Mouse (Mus musculus): ENCODE results near the gene Gm7030. TPM values are rescaled to one million over a fixed set of nuclear protein-coding genes. Genes with fewer than 3 reads are reported as not detected.
"Not testable (repeated sequence)": the region's sequence is repeated elsewhere in the genome, so short reads cannot be mapped to it uniquely, and the experiment has no call there.

The Gm7030 gene
- polyA plus RNA-seq, 1 experiment from 2014 or later, result not detected

DNA sequence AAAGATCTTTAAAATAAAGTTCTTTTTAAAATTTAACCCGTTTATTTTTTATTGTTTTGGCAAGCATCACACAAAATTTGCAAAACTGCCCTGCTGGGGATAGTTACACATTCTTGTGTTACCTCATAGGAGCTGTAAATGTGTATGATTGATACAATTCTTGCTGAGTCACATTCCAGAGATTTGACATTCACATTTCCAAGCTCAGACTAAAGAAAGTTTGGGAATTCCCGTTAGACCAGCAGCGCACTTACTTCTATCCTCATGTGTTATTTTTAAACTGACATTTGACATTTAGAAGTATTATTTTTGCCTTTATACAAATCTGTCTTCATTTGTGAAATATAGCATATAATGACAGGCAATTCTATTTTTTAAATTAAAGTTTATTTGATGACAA lies 5.1 kb downstream of the Gm7030 start:
- not testable (repeated sequence) for H3K36me3 ChIP-seq; H3K9ac ChIP-seq; H3K9me3 ChIP-seq; ATAC-seq (ENCODE audit: low read depth); H3K27ac ChIP-seq (replicated peaks); H3K4me1 ChIP-seq (replicated peaks); H3K4me2 ChIP-seq; H3K4me3 ChIP-seq
- WGBS, result 83% methylated on average over 3 of the region's 3 CpGs
- peaks cover 38% of the 10 kb centered on the region for H3K27me3 ChIP-seq

DNA sequence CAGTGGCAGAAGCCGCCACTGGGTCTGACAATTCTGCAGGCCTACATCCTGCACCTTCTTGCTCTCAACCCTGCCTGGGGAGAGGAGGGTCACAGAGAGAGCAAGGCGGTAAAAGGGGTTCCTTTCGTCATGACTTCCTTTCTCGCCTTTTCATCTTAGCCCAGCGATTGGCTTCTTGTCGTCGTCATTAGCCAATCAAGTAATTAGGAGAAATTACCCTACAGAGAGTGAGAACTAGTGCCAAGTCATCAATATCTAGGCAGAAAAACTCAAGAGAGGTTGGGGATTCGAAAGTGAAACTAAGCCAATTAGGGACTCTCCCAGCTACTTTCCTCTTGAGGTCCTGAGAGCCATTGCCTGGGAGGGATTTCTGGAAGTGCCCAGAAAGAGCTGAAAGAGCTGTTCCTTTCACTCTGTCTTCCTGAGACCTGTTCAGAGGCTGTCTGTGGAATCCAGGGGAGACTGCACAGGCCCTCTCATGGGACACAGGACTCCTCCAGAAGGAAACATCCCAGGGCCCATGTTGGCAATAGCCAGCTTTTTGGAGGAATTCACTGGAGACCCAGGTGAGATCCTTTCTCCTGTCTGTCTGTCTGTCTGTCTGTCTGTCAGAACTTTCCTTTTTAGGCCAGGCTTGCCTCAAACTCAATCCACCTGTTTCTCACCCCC lies 7.7 kb downstream of the Gm7030 start, which contains the start of gene Gm19684:
Gene Gm19684, plus strand, starts transcription at position 327 of the 669 bp plus-strand sequence.
- WGBS, result 5% methylated on average over 8 of the region's 8 CpGs
- not testable (repeated sequence) for H3K36me3 ChIP-seq; H3K27ac ChIP-seq (replicated peaks); H3K4me3 ChIP-seq; H3K9ac ChIP-seq; H3K9me3 ChIP-seq; H3K4me1 ChIP-seq (replicated peaks)
- peak; percentile 43; the same call in 1 of the 2 replicates for ATAC-seq (ENCODE audit: low read depth)
- H3K27me3 ChIP-seq, result peaks cover 42% of the 10 kb centered on the region
- peak within 1 kb of the TSS; percentile 42 for H3K4me2 ChIP-seq

DNA sequence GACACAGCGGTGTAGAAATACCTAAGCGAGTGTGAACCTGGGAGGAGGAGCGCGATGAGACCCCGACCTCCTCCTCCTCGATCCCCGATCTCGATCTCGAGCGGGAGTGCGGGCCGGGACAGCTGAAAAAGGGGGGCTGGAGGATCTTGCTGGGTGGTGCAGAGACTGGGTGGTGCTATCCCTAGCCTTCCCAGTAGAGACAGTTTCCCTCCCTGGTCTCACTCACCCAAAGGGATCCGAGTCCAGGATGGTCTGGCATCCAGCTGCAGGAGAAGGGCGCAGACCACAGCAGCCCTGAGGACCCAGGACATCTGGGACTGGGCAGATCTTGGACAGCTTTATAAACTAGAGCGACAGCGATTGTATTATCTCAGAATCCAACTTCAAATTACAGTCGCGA lies 8.4 kb downstream of the Gm7030 start:
- peak; percentile 47 for ATAC-seq (ENCODE audit: low read depth)
- H3K27ac ChIP-seq (replicated peaks); H3K9me3 ChIP-seq; H3K4me1 ChIP-seq (replicated peaks); H3K36me3 ChIP-seq; H3K4me3 ChIP-seq; H3K9ac ChIP-seq: not testable (repeated sequence)
- H3K4me2 ChIP-seq, result peak overlapping the region; percentile 42
- WGBS, result 23% methylated on average over 18 of the region's 18 CpGs
- peaks cover 42% of the 10 kb centered on the region for H3K27me3 ChIP-seq

DNA sequence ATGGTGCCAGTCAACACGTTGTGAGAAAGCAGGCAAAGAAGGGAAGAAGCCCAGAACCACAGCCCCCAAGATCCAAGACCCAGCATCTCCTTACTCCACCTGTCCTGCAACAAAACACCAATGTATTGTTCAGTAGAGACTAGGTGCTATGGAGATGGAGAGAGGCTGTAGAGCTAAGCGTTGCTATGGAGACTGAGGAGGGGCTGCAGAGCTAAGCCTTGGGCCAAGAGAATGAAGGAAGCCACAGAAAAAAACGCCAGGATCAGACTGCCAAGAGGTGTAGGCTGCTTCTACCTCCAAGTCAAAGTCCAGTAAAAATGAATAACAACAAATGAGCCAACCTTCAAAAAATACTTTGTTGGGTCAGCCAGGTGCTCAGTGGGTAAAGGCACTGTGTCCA lies 12.7 kb downstream of the Gm7030 start:
- H3K4me2 ChIP-seq; H3K9me3 ChIP-seq; ATAC-seq (ENCODE audit: low read depth); H3K4me1 ChIP-seq (replicated peaks); H3K4me3 ChIP-seq; H3K36me3 ChIP-seq; H3K27ac ChIP-seq (replicated peaks); H3K9ac ChIP-seq: not testable (repeated sequence)
- peaks cover 42% of the 10 kb centered on the region for H3K27me3 ChIP-seq
- WGBS, result 32% methylated on average over 3 of the region's 3 CpGs

DNA sequence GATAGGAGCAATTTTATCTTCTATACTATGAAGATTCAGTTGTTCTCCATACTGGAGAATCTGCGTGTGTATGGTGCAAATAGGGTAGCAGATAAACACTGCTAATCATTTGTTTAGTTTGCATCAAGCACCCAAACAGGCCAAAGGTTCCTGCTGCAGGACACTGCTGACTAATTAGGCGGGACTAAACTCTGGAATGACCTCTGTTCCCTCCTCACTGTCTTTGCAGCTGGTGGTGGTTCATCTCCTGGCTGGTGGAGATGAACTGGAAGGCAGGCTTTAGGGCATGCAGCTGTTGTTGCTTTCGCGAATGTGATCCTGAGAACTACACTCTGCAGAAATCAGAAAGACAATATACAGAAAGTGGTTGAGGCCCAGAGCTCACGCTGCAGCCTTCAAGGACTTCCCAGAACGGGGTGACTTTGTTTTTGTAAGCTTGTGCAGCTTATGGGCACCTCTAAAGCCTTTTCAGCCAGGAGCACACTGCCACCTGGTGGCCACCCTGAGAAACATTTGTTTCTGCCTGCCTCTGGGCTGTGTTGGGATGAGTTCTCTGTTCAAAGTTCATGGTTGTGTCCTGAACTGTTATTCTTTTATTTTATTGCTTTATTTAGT lies 15.1 kb downstream of the Gm7030 start:
- not testable (repeated sequence) for H3K4me2 ChIP-seq; H3K36me3 ChIP-seq; H3K9ac ChIP-seq; H3K9me3 ChIP-seq; H3K4me3 ChIP-seq; H3K27ac ChIP-seq (replicated peaks)
- peaks cover 13% of the 10 kb centered on the region for H3K4me1 ChIP-seq (replicated peaks)
- WGBS, result 19% methylated on average over 6 of the region's 6 CpGs
- peak; percentile 51; the same call in 1 of the 2 replicates for ATAC-seq (ENCODE audit: low read depth)
- peaks cover 40% of the 10 kb centered on the region for H3K27me3 ChIP-seq

DNA sequence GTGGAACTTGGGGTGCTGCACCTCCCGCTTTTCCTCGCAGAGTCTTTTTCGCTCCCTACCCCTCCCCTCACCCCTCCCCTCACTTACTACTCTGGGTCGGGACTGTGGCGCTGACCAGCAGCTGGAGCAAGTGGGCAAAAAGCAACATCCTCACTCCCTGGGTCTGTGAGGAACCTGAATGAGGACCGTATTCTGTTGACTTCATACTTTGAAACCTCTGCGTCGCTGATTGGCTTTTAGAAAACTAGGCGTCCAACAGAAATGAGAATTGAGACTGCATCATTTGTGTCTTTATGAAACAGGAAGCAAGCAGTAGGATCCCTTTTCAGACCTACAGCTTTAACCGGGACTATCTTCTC lies 17.7 kb downstream of the Gm7030 start:
- H3K9me3 ChIP-seq; H3K36me3 ChIP-seq; H3K27ac ChIP-seq (replicated peaks): not testable (repeated sequence)
- H3K27me3 ChIP-seq, result peaks cover 35% of the 10 kb centered on the region
- ATAC-seq (ENCODE audit: low read depth), result peak; percentile 34; the same call in 1 of the 2 replicates
- H3K4me3 ChIP-seq, result peak overlapping the region; percentile 40
- peak overlapping the region; percentile 69 for H3K4me2 ChIP-seq
- peaks cover 13% of the 10 kb centered on the region for H3K4me1 ChIP-seq (replicated peaks)
- WGBS, result 4% methylated on average over 10 of the region's 10 CpGs
- H3K9ac ChIP-seq, result peak overlapping the region; percentile 49; the same call in 1 of the 2 replicates

DNA sequence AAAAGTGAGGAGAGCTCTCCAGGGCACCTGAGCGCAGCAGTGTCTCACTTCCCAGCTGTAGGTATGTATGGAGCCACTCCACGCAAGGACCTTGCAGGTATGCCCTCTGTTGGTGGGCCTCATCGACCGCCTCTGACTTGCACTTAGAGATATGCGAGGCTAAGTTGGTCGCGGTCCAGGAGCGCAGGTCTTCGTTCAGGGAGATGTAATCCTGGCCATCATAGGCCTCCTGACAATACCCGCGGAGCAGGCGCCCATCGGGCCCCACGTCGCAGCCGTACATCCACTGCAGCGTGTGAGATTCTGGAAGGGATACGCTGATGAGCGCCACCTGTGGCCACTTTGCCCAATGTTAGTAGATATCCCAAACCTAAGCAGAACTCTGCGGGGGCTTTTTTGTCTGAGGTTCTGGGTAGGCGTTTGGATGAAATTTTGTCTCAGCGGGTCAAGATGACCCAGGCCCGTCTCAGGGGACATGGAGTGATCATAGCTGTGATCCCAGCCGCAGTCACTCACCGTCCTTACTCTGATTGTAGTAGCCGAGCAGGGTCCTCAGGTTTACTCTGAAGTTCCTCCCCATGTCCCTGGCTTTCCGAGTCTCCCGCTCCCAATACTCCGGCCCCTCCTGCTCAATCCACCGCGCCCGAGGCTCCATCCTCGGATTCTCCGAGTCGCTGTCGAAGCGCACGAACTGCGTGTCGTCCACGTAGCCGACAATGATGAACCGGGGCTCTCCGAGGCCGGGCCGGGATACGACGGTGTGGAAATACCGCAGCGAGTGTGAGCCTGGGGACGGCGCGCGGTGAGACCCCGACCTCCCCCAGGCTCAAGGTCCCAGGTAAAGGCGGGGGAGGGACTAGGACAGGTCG lies 18.4 kb downstream of the Gm7030 start:
- H3K36me3 ChIP-seq; H3K9me3 ChIP-seq; H3K27ac ChIP-seq (replicated peaks): not testable (repeated sequence)
- peak overlapping the region; percentile 40 for H3K4me3 ChIP-seq
- peaks cover 35% of the 10 kb centered on the region for H3K27me3 ChIP-seq
- H3K4me2 ChIP-seq, result peak overlapping the region; percentile 69
- WGBS, result 1% methylated on average over 57 of the region's 57 CpGs
- H3K4me1 ChIP-seq (replicated peaks), result peaks cover 13% of the 10 kb centered on the region
- peak; percentile 64 for ATAC-seq (ENCODE audit: low read depth)
- H3K9ac ChIP-seq, result peak overlapping the region; percentile 49; the same call in 1 of the 2 replicates

DNA sequence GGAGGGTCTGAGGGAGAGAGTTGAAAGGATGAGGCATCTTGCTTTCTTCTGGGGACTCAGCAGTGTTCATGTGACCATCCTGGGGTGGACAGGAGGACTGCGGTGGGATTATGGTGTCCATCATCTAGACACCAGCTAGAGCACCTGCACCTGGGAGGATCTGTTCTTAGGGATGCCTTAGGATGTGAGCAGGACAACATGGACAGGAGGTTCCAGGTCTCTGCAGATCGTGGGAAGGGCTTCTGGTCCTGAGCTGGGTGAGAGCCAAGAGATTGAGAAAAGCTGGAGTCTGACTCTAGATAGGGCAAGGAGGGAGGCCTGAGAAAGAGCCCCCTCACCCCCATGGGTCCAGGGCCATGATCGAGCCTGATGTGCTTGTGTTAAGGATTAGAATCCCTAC lies 19.1 kb downstream of the Gm7030 start:
- not testable (repeated sequence) for H3K9ac ChIP-seq; H3K27ac ChIP-seq (replicated peaks); H3K36me3 ChIP-seq; H3K4me2 ChIP-seq; ATAC-seq (ENCODE audit: low read depth); H3K4me3 ChIP-seq; H3K9me3 ChIP-seq
- peaks cover 35% of the 10 kb centered on the region for H3K27me3 ChIP-seq
- 66% methylated on average over 3 of the region's 3 CpGs for WGBS
- H3K4me1 ChIP-seq (replicated peaks), result peaks cover 13% of the 10 kb centered on the region

DNA sequence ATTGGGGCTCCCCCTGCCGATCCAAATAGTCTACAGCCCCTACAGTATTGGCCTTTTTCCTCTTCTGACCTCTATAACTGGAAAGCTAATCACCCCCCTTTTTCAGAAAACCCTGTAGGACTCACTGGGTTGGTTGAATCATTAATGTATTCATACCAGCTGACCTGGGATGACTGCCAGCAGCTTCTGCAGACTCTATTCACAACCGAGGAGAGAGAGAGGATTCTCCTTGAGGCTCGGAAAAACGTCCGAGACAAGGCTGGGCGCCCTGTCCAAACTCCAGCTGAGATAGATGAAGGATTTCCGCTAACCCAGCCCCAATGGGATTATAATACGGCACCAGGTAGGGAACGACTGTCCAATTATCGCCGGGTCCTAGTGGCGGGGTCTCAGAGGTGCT lies 27.1 kb downstream of the Gm7030 start:
- H3K4me3 ChIP-seq; H3K36me3 ChIP-seq; H3K4me2 ChIP-seq; H3K9me3 ChIP-seq; H3K4me1 ChIP-seq (replicated peaks); H3K9ac ChIP-seq; ATAC-seq (ENCODE audit: low read depth); H3K27me3 ChIP-seq; H3K27ac ChIP-seq (replicated peaks): not testable (repeated sequence)
- 82% methylated on average over 12 of the region's 12 CpGs for WGBS

DNA sequence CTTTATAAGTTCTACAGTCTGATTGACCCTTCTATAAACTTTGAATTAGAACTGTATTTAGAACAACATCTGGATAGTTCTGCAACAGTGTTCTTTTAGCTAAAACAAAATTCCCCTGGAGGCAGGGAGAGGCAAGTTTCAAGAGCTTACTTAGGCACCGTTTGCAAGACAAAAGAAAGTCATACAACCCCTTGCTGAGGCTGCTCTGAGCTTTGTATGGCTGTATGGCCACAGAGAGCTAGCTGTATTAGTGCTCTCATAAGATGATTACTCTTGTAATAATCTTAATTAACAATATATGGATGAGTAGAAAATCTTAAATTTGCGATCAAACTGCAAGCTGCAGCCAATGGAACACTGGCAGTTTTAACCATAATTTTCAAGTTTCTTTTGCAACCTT lies 29.6 kb downstream of the Gm7030 start:
- H3K9me3 ChIP-seq; H3K27me3 ChIP-seq; H3K36me3 ChIP-seq; H3K4me3 ChIP-seq; ATAC-seq (ENCODE audit: low read depth); H3K4me2 ChIP-seq; H3K4me1 ChIP-seq (replicated peaks); H3K27ac ChIP-seq (replicated peaks); H3K9ac ChIP-seq: not testable (repeated sequence)
- 49% methylated on average over 2 of the region's 2 CpGs for WGBS

DNA sequence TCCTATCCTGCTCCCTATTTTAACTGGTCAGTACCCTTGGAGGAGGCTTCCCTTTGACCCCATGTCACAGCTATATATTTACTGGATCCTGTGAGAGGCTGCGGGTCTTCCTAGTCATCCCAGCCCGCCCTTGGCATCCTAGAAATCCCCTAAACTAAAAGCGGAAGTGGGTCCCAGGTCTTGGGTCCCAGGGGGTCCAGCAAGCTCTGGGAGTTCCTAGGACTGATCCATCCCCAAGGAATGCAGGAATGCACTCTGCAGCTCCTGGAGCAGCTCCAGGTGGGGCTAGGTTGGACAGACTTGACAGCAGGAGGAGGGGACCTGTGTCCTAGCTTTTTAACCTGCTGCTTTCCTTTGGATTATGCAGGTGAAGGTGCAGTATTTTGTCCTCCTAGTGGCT lies 35.3 kb downstream of the Gm7030 start:
- Histone ChIP-seq H3K4me2 (no peak overlapping the region), H3K4me1 (replicated peaks) (no peaks in the 10 kb centered on the region), H3K9ac (no peak overlapping the region), H3K4me3 (no peak overlapping the region), H3K9me3 (no peaks in the 10 kb centered on the region), H3K27me3 (no peaks in the 10 kb centered on the region), H3K36me3 (no peaks in the 10 kb centered on the region), H3K27ac (replicated peaks) (no peak overlapping the region)
- ATAC-seq (ENCODE audit: low read depth), result no peak
- 36% methylated on average over 3 of the region's 3 CpGs for WGBS

DNA sequence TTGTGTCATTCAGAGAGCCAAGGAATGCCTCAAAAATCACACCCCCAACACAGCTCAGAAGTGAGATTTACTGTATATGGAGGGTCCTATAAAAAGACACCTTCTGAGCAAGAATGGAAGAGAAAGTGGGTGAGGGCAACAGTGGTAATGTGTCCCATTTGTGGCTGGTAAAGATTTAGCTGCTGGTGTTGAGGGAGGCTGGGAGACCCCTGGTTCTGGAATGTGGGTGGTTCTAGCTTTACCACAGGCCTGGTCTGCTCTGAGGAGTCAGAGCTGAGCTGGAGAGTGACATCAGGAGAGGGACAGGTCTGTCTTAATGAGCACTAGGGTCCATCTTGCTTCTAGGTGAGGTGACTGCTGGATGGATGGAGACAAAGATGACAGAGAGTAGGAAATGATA lies 36.7 kb downstream of the Gm7030 start:
- not testable (repeated sequence) for H3K4me1 ChIP-seq (replicated peaks)

More for the DNA sequence above, 36.7 kb downstream of the Gm7030 start:
- not testable (repeated sequence) for H3K9ac ChIP-seq; H3K27ac ChIP-seq (replicated peaks); H3K9me3 ChIP-seq; H3K27me3 ChIP-seq; H3K4me3 ChIP-seq; ATAC-seq (ENCODE audit: low read depth); H3K36me3 ChIP-seq; H3K4me2 ChIP-seq
